Mouse (Mus musculus) midbrain, embryonic 10.5 days (tissue): ENCODE data around the gene Shisal2a. TPM values are rescaled to one million over a fixed set of nuclear protein-coding genes. Genes with fewer than 3 reads are reported as not detected.

Source experiments
- DNase-seq: peaks from one replicate; pipeline ENCODE4 v3.0.0-alpha.2; 2017; ENCODE audit warnings: low spot score
- H3K27ac ChIP-seq: fragments of 300-500 bp; sonication (generic); replicated peaks from 2 replicates; pipeline ENCODE4 v1.5.1; 2016; ENCODE audit warnings: mild to moderate bottlenecking
- H3K27me3 ChIP-seq: fragments of 300-500 bp; sonication (generic); 2 replicates; pipeline ENCODE4 v1.6.1; 2016; ENCODE audit warnings: low read depth, mild to moderate bottlenecking; ENCODE audit not compliant: poor library complexity, severe bottlenecking
- H3K36me3 ChIP-seq: fragments of 300-500 bp; sonication (generic); 2 replicates; pipeline ENCODE4 v1.6.1; 2016; ENCODE audit warnings: mild to moderate bottlenecking, moderate library complexity
- H3K4me1 ChIP-seq: fragments of 300-500 bp; sonication (generic); 2 replicates; pipeline ENCODE4 v1.6.1; 2016
- H3K4me3 ChIP-seq: fragments of 300-500 bp; sonication (generic); 2 replicates; pipeline ENCODE4 v1.5.1; 2016; ENCODE audit warnings: mild to moderate bottlenecking, moderate library complexity
- H3K9me3 ChIP-seq: fragments of 300-500 bp; sonication (generic); replicated peaks from 2 replicates; pipeline ENCODE4 v1.6.1; 2016; ENCODE audit warnings: mild to moderate bottlenecking
- WGBS: fragments of 180-500 bp; shearing (Covaris S2); methylation state at CpG from one replicate; pipeline ENCODE4 v1.1.7; 2016; 5-methylcytosine and 5-hydroxymethylcytosine counted together
- polyA plus RNA-seq: library from polyadenylated mRNA; unstranded; fragments of >200 nt; fragmentation: Nextera tagmentation; extraction: Ambion mirVana; gene quantifications from 2 replicates; pipeline ENCODE4 v1.2.1, GENCODE M21; 2016

The Shisal2a gene
- polyA plus RNA-seq, 1 experiment from 2014 or later, result 2.2 TPM

DNA sequence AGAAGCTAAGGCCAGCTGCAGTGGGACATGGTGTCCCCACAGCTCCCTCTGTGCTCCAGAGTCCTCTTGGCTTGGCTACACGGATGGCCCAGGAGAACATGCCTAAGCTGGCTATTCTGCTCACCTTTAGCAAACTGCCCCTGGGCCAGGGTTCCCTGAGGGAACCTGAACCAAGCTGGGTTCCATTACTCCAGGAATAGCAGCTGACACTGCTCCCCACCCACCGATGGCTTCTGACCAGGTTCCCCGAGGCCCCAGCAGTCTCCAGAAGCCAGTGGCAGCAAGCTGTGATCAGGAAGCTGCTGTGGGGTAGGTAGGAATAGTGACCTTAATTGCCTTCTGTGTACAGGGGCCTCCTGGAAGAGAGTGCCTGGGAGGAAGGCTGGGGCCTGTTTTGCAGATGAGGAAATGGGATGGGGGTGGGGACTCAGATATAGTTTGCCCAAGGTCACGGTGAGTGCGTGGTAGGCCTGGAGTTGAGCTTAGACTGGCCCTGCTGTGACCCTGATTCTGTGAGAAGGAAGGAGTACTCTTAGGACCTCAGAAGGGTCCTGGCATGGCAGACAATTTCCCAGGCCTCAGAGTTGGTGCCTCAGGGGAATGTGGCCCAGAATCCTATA lies 34.8 kb downstream of the Shisal2a start:
- peak overlapping the region; percentile 75 for H3K27ac ChIP-seq
- H3K27me3 ChIP-seq, result no peaks in the 10 kb centered on the region
- WGBS, result 70% methylated on average over 5 of the region's 5 CpGs
- no peak for DNase-seq
- H3K36me3 ChIP-seq, result no peaks in the 10 kb centered on the region
- peaks cover 61% of the 10 kb centered on the region for H3K4me1 ChIP-seq
- no peak overlapping the region for H3K4me3 ChIP-seq
- H3K9me3 ChIP-seq, result no peaks in the 10 kb centered on the region

- no peaks in the 10 kb centered on the region for H3K9me3 ChIP-seq
Observed at GRCm38 (mm10) chr4:108347111-108347510, 36.0 kb downstream of the Shisal2a start.

DNA sequence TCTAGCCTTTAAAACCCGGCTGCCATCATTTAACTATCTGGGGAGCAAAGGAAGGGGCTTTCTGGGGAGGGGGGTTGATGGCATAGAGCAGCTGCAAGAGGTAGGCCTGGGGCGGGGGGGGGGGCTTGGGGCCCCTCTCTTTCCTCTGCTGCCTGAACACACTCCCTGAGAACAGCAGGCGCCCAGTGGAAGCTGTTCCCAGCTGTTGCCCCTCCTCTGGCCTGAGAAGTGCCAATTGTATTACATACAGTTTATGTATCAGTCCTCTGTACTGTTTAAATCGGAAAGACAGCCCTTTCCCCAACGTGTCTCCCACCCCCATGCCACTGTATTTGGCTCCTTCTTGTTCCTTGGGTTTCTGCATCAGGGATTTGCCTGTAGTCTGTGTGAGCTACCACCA lies 37.3 kb downstream of the Shisal2a start:
- Histone ChIP-seq H3K27me3 (no peaks in the 10 kb centered on the region), H3K9me3 (no peaks in the 10 kb centered on the region), H3K4me3 (no peak overlapping the region), H3K27ac (peak overlapping the region; percentile 83), H3K4me1 (peaks cover 54% of the 10 kb centered on the region), H3K36me3 (0 out of 2 replicates have a peak, but pooled peaks cover 3% of the 10 kb centered on the region)
- 26% methylated on average over 5 of the region's 5 CpGs for WGBS
- no peak for DNase-seq

More at GRCm38 (mm10) chr4:108347111-108347510, 36.0 kb downstream of the Shisal2a start:
- H3K4me3 ChIP-seq, result no peak overlapping the region
- no peaks in the 10 kb centered on the region for H3K27me3 ChIP-seq
- 88% methylated on average over 5 of the region's 5 CpGs for WGBS
- no peak overlapping the region for H3K27ac ChIP-seq
- peaks cover 61% of the 10 kb centered on the region for H3K4me1 ChIP-seq
- DNase-seq, result no peak
- no peaks in the 10 kb centered on the region for H3K36me3 ChIP-seq

DNA sequence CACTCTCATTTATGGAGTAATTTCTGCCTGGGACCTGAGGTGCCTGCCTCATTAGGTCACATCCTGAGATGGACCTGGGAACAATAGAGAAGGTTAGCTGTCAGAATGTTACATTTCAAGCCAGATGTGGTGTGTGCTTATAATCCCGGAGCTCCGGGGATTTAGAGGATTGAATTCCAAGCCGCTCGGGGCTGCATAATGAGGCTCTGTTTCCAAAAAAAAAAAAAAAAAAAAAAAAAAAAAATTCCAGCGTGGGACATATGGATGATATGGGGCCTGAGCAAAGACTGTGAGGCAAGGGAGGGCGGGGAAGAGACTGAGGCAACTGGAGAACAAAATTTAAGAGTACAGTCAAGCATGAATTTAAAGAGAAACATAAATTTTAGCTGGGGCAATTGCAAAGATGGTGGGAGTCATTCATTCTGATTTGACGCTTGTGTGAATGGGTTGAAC lies 38.5 kb downstream of the Shisal2a start:
- Histone ChIP-seq H3K27me3 (no peaks in the 10 kb centered on the region), H3K4me1 (peaks cover 44% of the 10 kb centered on the region), H3K4me3 (no peak overlapping the region), H3K27ac (peak overlapping the region; percentile 83), H3K36me3 (peaks cover 12% of the 10 kb centered on the region), H3K9me3 (no peaks in the 10 kb centered on the region)
- 14% methylated on average over 7 of the region's 7 CpGs for WGBS
- DNase-seq, result peak; percentile 51

DNA sequence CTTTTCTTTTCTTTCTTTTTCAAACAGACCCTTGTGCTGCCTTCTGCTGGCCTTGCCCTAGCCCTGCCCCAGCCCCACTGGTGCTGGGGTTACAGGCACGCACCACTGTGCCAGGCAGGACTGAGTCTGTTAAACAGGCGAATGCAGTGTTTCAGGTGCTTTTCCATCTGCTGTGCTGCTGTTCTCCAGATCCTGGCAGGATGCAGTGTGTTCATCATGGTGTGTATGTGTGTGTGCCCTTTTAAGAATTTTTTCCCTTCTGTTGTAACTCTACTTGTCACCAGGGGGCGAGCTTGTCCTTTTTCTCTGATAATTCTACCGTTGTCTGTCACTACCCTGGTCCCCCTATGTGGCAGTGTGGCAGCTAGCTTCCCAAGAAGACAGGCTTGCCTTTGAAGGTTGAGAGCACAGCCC lies 43.9 kb downstream of the Shisal2a start:
- peaks cover 29% of the 10 kb centered on the region for H3K4me1 ChIP-seq
- WGBS, result 24% methylated on average over 4 of the region's 4 CpGs
- H3K36me3 ChIP-seq, result peaks cover 64% of the 10 kb centered on the region
- H3K27ac ChIP-seq, result peak overlapping the region; percentile 77
- no peaks in the 10 kb centered on the region for H3K9me3 ChIP-seq
- DNase-seq, result peak; percentile 72
- no peaks in the 10 kb centered on the region for H3K27me3 ChIP-seq
- H3K4me3 ChIP-seq, result no peak overlapping the region

DNA sequence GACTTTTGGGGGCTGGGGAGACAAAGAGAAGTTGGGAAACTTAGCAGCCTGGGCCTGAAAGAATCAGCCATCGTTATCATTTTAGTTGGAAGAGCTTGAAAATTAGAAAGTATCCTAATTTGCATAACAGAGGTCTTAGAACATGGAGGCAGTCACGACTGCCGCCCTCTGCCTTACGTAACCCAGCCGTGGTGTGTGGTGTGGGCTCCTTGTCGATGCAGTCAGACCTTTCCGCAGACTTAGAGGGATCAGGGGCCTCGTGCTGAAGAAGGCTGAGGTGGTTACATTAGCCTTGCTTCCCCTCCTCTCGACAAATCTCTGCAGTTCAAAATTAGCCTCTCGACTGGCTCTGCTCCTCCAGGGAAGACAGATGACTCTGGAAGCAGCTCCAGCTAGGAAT lies 44.3 kb downstream of the Shisal2a start:
- Histone ChIP-seq H3K27ac (peak overlapping the region; percentile 77), H3K9me3 (no peaks in the 10 kb centered on the region), H3K4me3 (no peak overlapping the region), H3K4me1 (peaks cover 24% of the 10 kb centered on the region), H3K27me3 (no peaks in the 10 kb centered on the region), H3K36me3 (peaks cover 69% of the 10 kb centered on the region)
- no peak for DNase-seq
- 68% methylated on average over 10 of the region's 10 CpGs for WGBS

DNA sequence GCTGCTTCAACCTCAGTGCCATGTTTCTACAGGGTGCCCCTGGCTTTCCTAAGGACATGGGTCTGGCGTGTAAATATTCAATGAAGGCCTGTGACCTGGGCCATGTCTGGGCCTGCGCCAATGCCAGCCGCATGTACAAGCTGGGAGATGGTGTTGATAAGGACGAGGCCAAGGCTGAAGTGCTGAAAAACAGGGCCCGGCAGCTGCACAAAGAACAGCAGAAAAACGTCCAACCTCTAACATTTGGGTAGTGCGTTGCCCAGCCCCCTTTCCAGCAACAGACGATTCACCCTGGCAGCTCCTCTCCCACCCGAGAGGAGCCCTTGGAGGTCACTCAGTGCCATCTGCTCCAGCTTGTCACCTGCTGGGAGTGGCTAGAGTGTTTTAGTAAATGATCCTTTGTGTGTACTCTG lies 44.8 kb downstream of the Shisal2a start:
- Histone ChIP-seq H3K27ac (peak overlapping the region; percentile 77), H3K36me3 (peaks cover 73% of the 10 kb centered on the region), H3K4me3 (no peak overlapping the region), H3K27me3 (no peaks in the 10 kb centered on the region), H3K9me3 (no peaks in the 10 kb centered on the region), H3K4me1 (peaks cover 24% of the 10 kb centered on the region)
- 72% methylated on average over 9 of the region's 9 CpGs for WGBS
- DNase-seq, result no peak

DNA sequence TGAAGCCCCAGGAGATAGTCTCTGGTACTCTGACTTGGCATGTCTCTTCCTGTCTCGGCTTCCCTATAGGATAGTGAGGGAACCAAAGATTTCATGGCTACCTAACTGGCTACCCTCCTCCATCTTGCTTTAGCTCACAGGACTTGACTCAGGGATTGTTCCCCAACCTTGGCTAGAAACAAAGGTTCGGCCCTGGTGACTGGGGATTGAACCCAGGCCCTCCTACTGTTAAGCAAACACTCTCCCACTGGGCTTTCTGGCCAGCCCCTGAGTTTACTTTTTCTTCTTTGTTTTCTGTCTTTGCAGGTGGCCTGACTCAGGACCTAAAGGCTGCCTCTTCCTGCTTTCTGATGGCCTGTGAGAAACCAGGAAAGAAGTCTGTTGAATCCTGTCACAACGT lies 45.3 kb downstream of the Shisal2a start:
- DNase-seq, result no peak
- H3K36me3 ChIP-seq, result peaks cover 79% of the 10 kb centered on the region

GRCm38 (mm10) chr4:108336765-108337164 lies 46.4 kb downstream of the Shisal2a start:
- Histone ChIP-seq H3K9me3 (no peaks in the 10 kb centered on the region), H3K4me3 (no peak overlapping the region), H3K27me3 (no peaks in the 10 kb centered on the region), H3K36me3 (peaks cover 87% of the 10 kb centered on the region), H3K4me1 (peaks cover 24% of the 10 kb centered on the region), H3K27ac (no peak overlapping the region)
- WGBS, result 84% methylated on average over 2 of the region's 2 CpGs
- DNase-seq, result no peak

More for the DNA sequence above, 45.3 kb downstream of the Shisal2a start:
- 45% methylated on average over 3 of the region's 3 CpGs for WGBS
- Histone ChIP-seq H3K4me3 (no peak overlapping the region), H3K27ac (peak overlapping the region; percentile 77), H3K9me3 (no peaks in the 10 kb centered on the region), H3K4me1 (peaks cover 24% of the 10 kb centered on the region), H3K27me3 (no peaks in the 10 kb centered on the region)

GRCm38 (mm10) chr4:108335413-108335812 lies 47.7 kb downstream of the Shisal2a start:
- H3K27ac ChIP-seq, result no peak overlapping the region
- DNase-seq, result no peak
- peaks cover 95% of the 10 kb centered on the region for H3K36me3 ChIP-seq
- H3K4me1 ChIP-seq, result peaks cover 24% of the 10 kb centered on the region
- H3K9me3 ChIP-seq, result no peaks in the 10 kb centered on the region
- 95% methylated on average over 6 of the region's 6 CpGs for WGBS
- no peak overlapping the region for H3K4me3 ChIP-seq
- no peaks in the 10 kb centered on the region for H3K27me3 ChIP-seq

DNA sequence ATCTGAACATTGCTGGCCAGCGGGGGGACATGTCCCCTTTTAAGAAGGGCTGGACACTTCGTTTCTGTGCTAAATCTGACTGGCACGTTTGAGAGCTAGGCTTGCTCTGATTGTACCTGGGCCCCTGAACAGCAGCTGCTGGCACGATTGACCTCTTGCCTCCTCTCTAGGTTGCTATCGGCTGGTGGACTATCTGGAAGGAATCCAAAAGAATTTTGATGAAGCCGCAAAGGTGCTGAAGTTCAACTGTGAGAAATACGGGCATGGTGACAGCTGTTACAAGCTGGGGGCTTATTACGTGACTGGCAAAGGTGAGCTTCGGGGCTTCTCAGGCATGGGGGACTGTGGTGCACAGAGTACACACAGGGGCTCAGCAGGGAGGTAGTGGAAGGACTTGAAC lies 51.1 kb downstream of the Shisal2a start:
- peaks cover 13% of the 10 kb centered on the region for H3K4me1 ChIP-seq
- H3K36me3 ChIP-seq, result peaks cover 73% of the 10 kb centered on the region
- H3K27ac ChIP-seq, result no peak overlapping the region
- no peak overlapping the region for H3K4me3 ChIP-seq
- no peaks in the 10 kb centered on the region for H3K27me3 ChIP-seq
- WGBS, result 92% methylated on average over 9 of the region's 9 CpGs
- no peak for DNase-seq
- H3K9me3 ChIP-seq, result no peaks in the 10 kb centered on the region

GRCm38 (mm10) chr4:108329840-108330239 lies 53.3 kb downstream of the Shisal2a start:
- peaks cover 51% of the 10 kb centered on the region for H3K36me3 ChIP-seq
- DNase-seq, result no peak
- 93% methylated on average over 6 of the region's 6 CpGs for WGBS
- no peaks in the 10 kb centered on the region for H3K27me3 ChIP-seq
- H3K27ac ChIP-seq, result no peak overlapping the region
- no peaks in the 10 kb centered on the region for H3K9me3 ChIP-seq
- no peak overlapping the region for H3K4me3 ChIP-seq
- H3K4me1 ChIP-seq, result peaks cover 14% of the 10 kb centered on the region

DNA sequence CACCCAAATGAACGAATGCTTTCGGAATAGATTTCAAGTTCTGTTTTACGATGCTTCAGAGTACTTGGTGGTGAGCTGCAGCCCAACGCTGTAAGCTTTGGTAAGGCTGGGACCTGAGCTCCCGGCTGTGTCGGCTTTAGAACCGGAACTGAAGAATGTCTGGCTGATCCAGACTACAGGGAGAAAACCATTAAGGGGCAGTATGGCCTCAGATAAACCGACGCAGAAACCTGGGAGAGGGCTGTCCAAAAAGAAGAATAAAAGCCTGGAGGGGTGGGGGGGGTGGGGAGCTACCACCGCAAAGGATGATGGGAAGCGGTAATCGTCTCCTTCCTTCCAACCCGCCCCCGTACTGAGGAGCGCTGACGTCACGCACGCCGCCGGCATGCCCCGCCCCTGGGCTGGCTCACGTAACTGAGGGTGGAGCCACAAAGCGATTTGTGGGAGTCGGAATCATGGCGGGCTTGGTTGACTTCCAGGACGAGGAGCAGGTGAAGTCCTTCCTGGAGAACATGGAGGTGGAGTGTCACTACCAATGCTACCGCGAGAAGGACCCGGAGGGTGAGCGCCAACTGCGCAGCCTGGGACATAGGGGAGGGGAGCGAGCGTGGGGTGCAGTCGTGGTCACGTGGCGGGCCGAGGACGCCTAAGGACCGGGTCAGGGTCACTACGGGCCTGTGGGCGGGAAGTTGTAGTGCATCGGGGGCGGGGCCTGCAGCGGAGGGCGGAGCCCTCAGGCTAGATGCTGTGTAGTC lies 55.2 kb downstream of the Shisal2a start, which contains the start of gene Coa7:
TSS of gene Coa7 (plus strand) at position 411 of the 755 bp plus-strand sequence.
- Histone ChIP-seq H3K4me3 (peak within 1 kb of the TSS; percentile 81), H3K27ac (peak within 1 kb of the TSS; percentile 93), H3K27me3 (no peaks in the 10 kb centered on the region), H3K9me3 (no peaks in the 10 kb centered on the region), H3K36me3 (peaks cover 31% of the 10 kb centered on the region), H3K4me1 (peaks cover 14% of the 10 kb centered on the region)
- DNase-seq, result peak; percentile 99
- WGBS, result 1% methylated on average over 45 of the region's 45 CpGs
